Mouse (Mus musculus): ENCODE measurements at regions not wholly inside any gene's neighbourhood (a gene's known extent, or its start where the extent isn't known, plus 50 kb on each side); places are given as distances from the start of the nearest gene placed in this dataset.
"Not testable (repeated sequence)": the region's sequence is repeated elsewhere in the genome, so short reads cannot be mapped to it uniquely, and the experiment has no call there.

GRCm38 (mm10) chr2:166516261-166516660 is 197.4 kb downstream of the Prex1 start:
- peaks cover 5% of the 10 kb centered on the region; the same call in 1 of the 2 replicates for H3K27me3 ChIP-seq (ENCODE audit: insufficient read depth, low read length)
- no peak overlapping the region for H3K4me3 ChIP-seq (ENCODE audit: low read length)
- no peak overlapping the region for H3K9ac ChIP-seq (replicated peaks; ENCODE audit: low read length)
- 82% methylated on average over 1 of the region's 1 CpGs for WGBS
- H3K9me3 ChIP-seq (ENCODE audit: low read length): no peaks in the 10 kb centered on the region
- DNase-seq (ENCODE audit: low spot score) (no peak), ATAC-seq (no peak)
- H3K27ac ChIP-seq: no peak overlapping the region
- H3K36me3 ChIP-seq (ENCODE audit: insufficient read depth, low read length): no peaks in the 10 kb centered on the region
- H3K4me1 ChIP-seq (ENCODE audit: insufficient read depth, low read length): peaks cover 6% of the 10 kb centered on the region; the same call in 1 of the 2 replicates
- TF ChIP-seq CTCF (IDR thresholded peaks at IDR 0.05; ENCODE audit: low read depth): no peak
- no peak overlapping the region for H3K4me2 ChIP-seq (ENCODE audit: low read depth, low read length)

- 58% methylated on average over 8 of the region's 8 CpGs for WGBS
- Histone ChIP-seq H3K4me1 (ENCODE audit: insufficient read depth, low read length) (peaks cover 6% of the 10 kb centered on the region; the same call in 1 of the 2 replicates), H3K9me3 (ENCODE audit: low read length) (no peaks in the 10 kb centered on the region), H3K27ac (no peak overlapping the region), H3K36me3 (ENCODE audit: insufficient read depth, low read length) (no peaks in the 10 kb centered on the region), H3K9ac (replicated peaks; ENCODE audit: low read length) (no peak overlapping the region), H3K4me2 (ENCODE audit: low read depth, low read length) (no peak overlapping the region), H3K4me3 (ENCODE audit: low read length) (no peak overlapping the region), H3K27me3 (ENCODE audit: insufficient read depth, low read length) (peaks cover 5% of the 10 kb centered on the region; the same call in 1 of the 2 replicates)
- no peak for TF ChIP-seq CTCF (IDR thresholded peaks at IDR 0.05; ENCODE audit: low read depth)
- DNase-seq (ENCODE audit: low spot score) (no peak), ATAC-seq (no peak)
Measured at GRCm38 (mm10) chr2:166514664-166515063, 199.0 kb downstream of the Prex1 start.

GRCm38 (mm10) chr2:166512488-166512887 is 201.1 kb downstream of the Prex1 start:
- H3K4me2 ChIP-seq (ENCODE audit: low read depth, low read length): no peak overlapping the region
- TF ChIP-seq CTCF (IDR thresholded peaks at IDR 0.05; ENCODE audit: low read depth): peak; percentile 58
- no peaks in the 10 kb centered on the region for H3K9me3 ChIP-seq (ENCODE audit: low read length)
- H3K9ac ChIP-seq (replicated peaks; ENCODE audit: low read length): no peak overlapping the region
- no peaks in the 10 kb centered on the region for H3K27me3 ChIP-seq (ENCODE audit: insufficient read depth, low read length)
- ATAC-seq (no peak), DNase-seq (ENCODE audit: low spot score) (no peak)
- H3K4me1 ChIP-seq (ENCODE audit: insufficient read depth, low read length): peaks cover 6% of the 10 kb centered on the region; the same call in 1 of the 2 replicates
- no peak overlapping the region for H3K27ac ChIP-seq
- H3K36me3 ChIP-seq (ENCODE audit: insufficient read depth, low read length): no peaks in the 10 kb centered on the region
- 76% methylated on average over 8 of the region's 8 CpGs for WGBS
- no peak overlapping the region for H3K4me3 ChIP-seq (ENCODE audit: low read length)

GRCm38 (mm10) chr2:166511477-166511876 is 202.2 kb downstream of the Prex1 start:
- WGBS: 61% methylated on average over 3 of the region's 3 CpGs
- not testable (repeated sequence) for ATAC-seq; H3K4me1 ChIP-seq (ENCODE audit: insufficient read depth, low read length); H3K27ac ChIP-seq; H3K9me3 ChIP-seq (ENCODE audit: low read length); H3K9ac ChIP-seq (replicated peaks; ENCODE audit: low read length); H3K4me3 ChIP-seq (ENCODE audit: low read length); H3K4me2 ChIP-seq (ENCODE audit: low read depth, low read length); DNase-seq (ENCODE audit: low spot score); H3K36me3 ChIP-seq (ENCODE audit: insufficient read depth, low read length); H3K27me3 ChIP-seq (ENCODE audit: insufficient read depth, low read length)

- DNase-seq (ENCODE audit: low spot score) (no peak), ATAC-seq (no peak)
- Histone ChIP-seq H3K36me3 (ENCODE audit: insufficient read depth, low read length) (no peaks in the 10 kb centered on the region), H3K4me2 (ENCODE audit: low read depth, low read length) (no peak overlapping the region), H3K9me3 (ENCODE audit: low read length) (no peaks in the 10 kb centered on the region), H3K9ac (replicated peaks; ENCODE audit: low read length) (no peak overlapping the region), H3K27me3 (ENCODE audit: insufficient read depth, low read length) (no peaks in the 10 kb centered on the region), H3K4me3 (ENCODE audit: low read length) (no peak overlapping the region), H3K4me1 (ENCODE audit: insufficient read depth, low read length) (no peaks in the 10 kb centered on the region), H3K27ac (no peak overlapping the region)
- 69% methylated on average over 4 of the region's 4 CpGs for WGBS
- no peak for TF ChIP-seq CTCF (IDR thresholded peaks at IDR 0.05; ENCODE audit: low read depth)
Measured at GRCm38 (mm10) chr2:166510776-166511175, 202.9 kb downstream of the Prex1 start.

- no peak overlapping the region for H3K4me2 ChIP-seq (ENCODE audit: low read depth, low read length)
- H3K36me3 ChIP-seq (ENCODE audit: insufficient read depth, low read length): no peaks in the 10 kb centered on the region
- DNase-seq (ENCODE audit: low spot score) (no peak), ATAC-seq (no peak)
- WGBS: 86% methylated on average over 10 of the region's 10 CpGs
- H3K9me3 ChIP-seq (ENCODE audit: low read length): no peaks in the 10 kb centered on the region
- H3K4me3 ChIP-seq (ENCODE audit: low read length): no peak overlapping the region
- no peaks in the 10 kb centered on the region for H3K27me3 ChIP-seq (ENCODE audit: insufficient read depth, low read length)
- no peak for TF ChIP-seq CTCF (IDR thresholded peaks at IDR 0.05; ENCODE audit: low read depth)
- no peaks in the 10 kb centered on the region for H3K4me1 ChIP-seq (ENCODE audit: insufficient read depth, low read length)
- no peak overlapping the region for H3K27ac ChIP-seq
- H3K9ac ChIP-seq (replicated peaks; ENCODE audit: low read length): no peak overlapping the region
Measured at GRCm38 (mm10) chr2:166509591-166509990, 204.0 kb downstream of the Prex1 start.

- ATAC-seq: no peak
- H3K9ac ChIP-seq (replicated peaks; ENCODE audit: low read length): no peak overlapping the region
- H3K27me3 ChIP-seq (ENCODE audit: insufficient read depth, low read length): no peaks in the 10 kb centered on the region
- no peak overlapping the region for H3K4me3 ChIP-seq (ENCODE audit: low read length)
- 76% methylated on average over 8 of the region's 8 CpGs for WGBS
- no peaks in the 10 kb centered on the region for H3K9me3 ChIP-seq (ENCODE audit: low read length)
- no peak overlapping the region for H3K4me2 ChIP-seq (ENCODE audit: low read depth, low read length)
- H3K4me1 ChIP-seq (ENCODE audit: insufficient read depth, low read length): 0 out of 2 replicates have a peak, but pooled peaks cover under 1% of the 10 kb centered on the region
- TF ChIP-seq CTCF (IDR thresholded peaks at IDR 0.05; ENCODE audit: low read depth): no peak
- no peak overlapping the region for H3K27ac ChIP-seq
- H3K36me3 ChIP-seq (ENCODE audit: insufficient read depth, low read length): no peaks in the 10 kb centered on the region
- DNase-seq (ENCODE audit: low spot score): no peak
Measured at GRCm38 (mm10) chr2:166508656-166509420, 204.8 kb downstream of the Prex1 start.
